Mouse (Mus musculus) heart, embryonic 14.5 days (tissue): ENCODE data around the gene Rtn1. TPM values are rescaled to one million over a fixed set of nuclear protein-coding genes. Genes with fewer than 3 reads are reported as not detected.

ENCODE experiments used
- ATAC-seq: fragments of 200-750 bp; cut with Nextera tagmentation; 2 replicates; pipeline ENCODE4 v1.8.0; 2017; ENCODE audit warnings: low read depth, moderate TSS enrichment; ENCODE audit not compliant: insufficient number of reproducible peaks, insufficient read depth, low FRiP score
- H3K27ac ChIP-seq, 2 experiments: fragments of 200-500 bp in 1 of 2; fragments of 300-500 bp in 1 of 2; sonication (generic) in 1 of 2; replicated peaks in 1 of 2; 2 replicates each; pipeline ENCODE4 v1.5.1; 2012 to 2014; ENCODE audit warnings: low read depth in 2 of 2, low read length in 2 of 2, control low read depth in 1 of 2, mild to moderate bottlenecking in 1 of 2, mixed read lengths in 1 of 2; ENCODE audit not compliant: control insufficient read depth in 1 of 2, insufficient read depth in 1 of 2
- H3K27me3 ChIP-seq: fragments of 300-500 bp; sonication (generic); 2 replicates; pipeline ENCODE4 v1.6.1; 2014; ENCODE audit warnings: mild to moderate bottlenecking, low read length, control low read depth; ENCODE audit not compliant: control insufficient read depth, insufficient read depth
- H3K36me3 ChIP-seq: fragments of 300-500 bp; sonication (generic); 2 replicates; pipeline ENCODE4 v1.6.1; 2014; ENCODE audit warnings: mild to moderate bottlenecking, control low read depth, low read length, mixed read lengths; ENCODE audit not compliant: control insufficient read depth, insufficient read depth
- H3K4me1 ChIP-seq, 2 experiments: fragments of 200-500 bp in 1 of 2; fragments of 300-500 bp in 1 of 2; sonication (generic) in 1 of 2; 2 replicates each; pipeline ENCODE4 v1.6.1; 2012 to 2014; ENCODE audit warnings: low read length in 2 of 2, control low read depth in 1 of 2, mixed read lengths in 1 of 2; ENCODE audit not compliant: control insufficient read depth in 2 of 2, insufficient read depth in 2 of 2
- H3K4me2 ChIP-seq: fragments of 300-500 bp; sonication (generic); 2 replicates; pipeline ENCODE4 v1.6.1; 2014; ENCODE audit warnings: mild to moderate bottlenecking, low read length
- H3K4me3 ChIP-seq, 2 experiments: fragments of 200-500 bp in 1 of 2; fragments of 300-500 bp in 1 of 2; sonication (generic) in 1 of 2; 2 replicates each; pipeline ENCODE4 v1.5.1; 2012 to 2014; ENCODE audit warnings: low read length in 2 of 2, mild to moderate bottlenecking in 2 of 2, control low read depth in 1 of 2, low read depth in 1 of 2, moderate library complexity in 1 of 2; ENCODE audit not compliant: control insufficient read depth in 1 of 2, insufficient read depth in 1 of 2
- H3K9ac ChIP-seq: fragments of 300-500 bp; sonication (generic); 2 replicates; pipeline ENCODE4 v1.6.1; 2014; ENCODE audit warnings: mild to moderate bottlenecking, low read length
- H3K9me3 ChIP-seq: fragments of 300-500 bp; sonication (generic); 2 replicates; pipeline ENCODE4 v1.6.1; 2016; ENCODE audit warnings: low read length, control low read depth; ENCODE audit not compliant: control insufficient read depth
- WGBS: fragments of 180-500 bp; shearing (Covaris S2); extraction: QIAGEN DNeasy Blood & Tissue Kit; methylation state at CpG from one replicate; pipeline ENCODE4 v1.1.7; 2014; 5-methylcytosine and 5-hydroxymethylcytosine counted together
- polyA plus RNA-seq: library from polyadenylated mRNA; unstranded; fragments of >200 nt; fragmentation: Nextera tagmentation; extraction: Ambion mirVana; gene quantifications from 2 replicates; pipeline ENCODE4 v1.2.1, GENCODE M21; 2014

The Rtn1 gene
- polyA plus RNA-seq, 1 experiment from 2014 or later: 15.1 TPM

GRCm38 (mm10) chr12:72393046-72393805 is 15.6 kb downstream of the Rtn1 start:
- no peak overlapping the region for H3K27ac ChIP-seq
- no peak overlapping the region for H3K9ac ChIP-seq
- no peaks in the 10 kb centered on the region for H3K9me3 ChIP-seq
- no peaks in the 10 kb centered on the region for H3K36me3 ChIP-seq
- no peaks in the 10 kb centered on the region for H3K27me3 ChIP-seq
- 51% methylated on average over 13 of the region's 13 CpGs for WGBS
- H3K4me2 ChIP-seq: no peak overlapping the region
- no peak overlapping the region for H3K4me3 ChIP-seq
- no peaks in the 10 kb centered on the region for H3K4me1 ChIP-seq
- ATAC-seq: no peak

GRCm38 (mm10) chr12:72390346-72390745 is 18.5 kb downstream of the Rtn1 start:
- H3K4me3 ChIP-seq: no peak overlapping the region

GRCm38 (mm10) chr12:72389377-72390103 is 19.3 kb downstream of the Rtn1 start:
- H3K4me3 ChIP-seq: no peak overlapping the region
- ATAC-seq: no peak
- H3K36me3 ChIP-seq: no peaks in the 10 kb centered on the region
- no peak overlapping the region for H3K4me2 ChIP-seq
- H3K9me3 ChIP-seq: no peaks in the 10 kb centered on the region
- H3K27me3 ChIP-seq: no peaks in the 10 kb centered on the region
- no peaks in the 10 kb centered on the region for H3K4me1 ChIP-seq
- H3K9ac ChIP-seq: no peak overlapping the region
- no peak overlapping the region for H3K27ac ChIP-seq
- 80% methylated on average over 14 of the region's 14 CpGs for WGBS

More at GRCm38 (mm10) chr12:72390346-72390745, 18.5 kb downstream of the Rtn1 start:
- H3K9ac ChIP-seq: no peak overlapping the region
- H3K4me2 ChIP-seq: no peak overlapping the region
- no peaks in the 10 kb centered on the region for H3K9me3 ChIP-seq
- ATAC-seq: no peak
- 69% methylated on average over 2 of the region's 2 CpGs for WGBS
- H3K27me3 ChIP-seq: no peaks in the 10 kb centered on the region
- no peaks in the 10 kb centered on the region for H3K36me3 ChIP-seq
- no peak overlapping the region for H3K27ac ChIP-seq
- no peaks in the 10 kb centered on the region for H3K4me1 ChIP-seq

GRCm38 (mm10) chr12:72388835-72389234 is 20.0 kb downstream of the Rtn1 start:
- H3K36me3 ChIP-seq: no peaks in the 10 kb centered on the region
- H3K27ac ChIP-seq: no peak overlapping the region
- no peaks in the 10 kb centered on the region for H3K9me3 ChIP-seq
- no peaks in the 10 kb centered on the region for H3K27me3 ChIP-seq
- no peak for ATAC-seq
- H3K9ac ChIP-seq: no peak overlapping the region
- 85% methylated on average over 5 of the region's 5 CpGs for WGBS
- no peak overlapping the region for H3K4me3 ChIP-seq
- no peak overlapping the region for H3K4me2 ChIP-seq
- no peaks in the 10 kb centered on the region for H3K4me1 ChIP-seq

- WGBS: 83% methylated on average over 6 of the region's 6 CpGs
- no peak for ATAC-seq
- Histone ChIP-seq H3K36me3 (no peaks in the 10 kb centered on the region), H3K27me3 (no peaks in the 10 kb centered on the region), H3K9ac (no peak overlapping the region), H3K27ac (no peak overlapping the region), H3K4me1 (no peaks in the 10 kb centered on the region), H3K4me2 (no peak overlapping the region), H3K4me3 (no peak overlapping the region), H3K9me3 (no peaks in the 10 kb centered on the region)
These were observed 20.7 kb downstream of the Rtn1 start for GRCm38 (mm10) chr12:72388135-72388534.

- Histone ChIP-seq H3K9me3 (no peaks in the 10 kb centered on the region), H3K27me3 (no peaks in the 10 kb centered on the region), H3K4me1 (peaks cover 5 to 11% of the 10 kb centered on the region in 2 experiments; a peak in 3 of 4 replicates), H3K36me3 (no peaks in the 10 kb centered on the region), H3K4me2 (no peak overlapping the region), H3K9ac (no peak overlapping the region), H3K4me3 (no peak overlapping the region), H3K27ac (no peak overlapping the region)
- no peak for ATAC-seq
- 82% methylated on average over 5 of the region's 5 CpGs for WGBS
These were observed 32.5 kb downstream of the Rtn1 start for GRCm38 (mm10) chr12:72376309-72376708.

- Histone ChIP-seq H3K9me3 (no peaks in the 10 kb centered on the region), H3K4me3 (no peak overlapping the region), H3K27me3 (no peaks in the 10 kb centered on the region), H3K9ac (no peak overlapping the region), H3K36me3 (no peaks in the 10 kb centered on the region), H3K4me1 (peaks cover 5 to 11% of the 10 kb centered on the region in 2 experiments; a peak in 3 of 4 replicates), H3K27ac (no peak overlapping the region), H3K4me2 (no peak overlapping the region)
- 60% methylated on average over 11 of the region's 11 CpGs for WGBS
- no peak for ATAC-seq
These were observed 34.0 kb downstream of the Rtn1 start for GRCm38 (mm10) chr12:72374823-72375225.
